Mouse (Mus musculus) right cerebral cortex, postnatal 25 days (tissue): ENCODE data around the gene Ifnl2.
A peak's percentile ranks its signal among the peaks of the same experiment; 100 is the strongest.
"Not testable (repeated sequence)": the region's sequence is repeated elsewhere in the genome, so short reads cannot be mapped to it uniquely, and the experiment has no call there.

Source experiments
- DNase-seq: peaks from one replicate; pipeline ENCODE4 v3.0.0; 2022

Gene Ifnl2

DNA sequence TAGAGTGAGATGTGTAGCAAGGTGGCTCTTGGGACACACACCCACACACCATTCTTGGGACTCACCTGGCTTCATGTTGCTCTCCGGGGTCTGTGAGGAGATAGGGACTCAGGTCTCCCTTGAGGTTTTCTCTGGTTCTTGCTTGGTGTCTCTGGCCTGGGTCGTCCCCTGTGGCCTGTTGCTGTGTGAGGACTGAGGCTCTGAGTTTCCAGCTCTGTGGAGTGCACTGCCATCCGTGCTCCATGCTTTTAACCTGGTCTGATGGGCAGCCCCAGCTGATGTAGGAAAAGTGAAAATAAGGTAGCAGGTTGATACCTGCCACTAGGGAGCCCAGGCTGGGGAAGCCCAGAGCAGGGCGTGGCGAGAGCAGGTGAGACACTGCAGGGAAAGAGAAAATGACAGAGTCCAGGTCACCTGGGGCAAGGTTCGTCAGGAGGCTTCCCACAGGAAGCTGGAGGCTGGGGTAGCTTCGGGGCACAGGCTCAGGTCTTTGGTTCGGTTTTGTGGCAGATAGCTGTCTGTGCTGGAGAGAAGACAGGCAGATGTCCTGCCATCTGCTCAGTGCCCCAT lies at the start of gene Ifnl2:
Ifnl2 (minus strand) TSS at position 51 of the 570 bp plus-strand sequence.
- DNase-seq, result not testable (repeated sequence)

DNA sequence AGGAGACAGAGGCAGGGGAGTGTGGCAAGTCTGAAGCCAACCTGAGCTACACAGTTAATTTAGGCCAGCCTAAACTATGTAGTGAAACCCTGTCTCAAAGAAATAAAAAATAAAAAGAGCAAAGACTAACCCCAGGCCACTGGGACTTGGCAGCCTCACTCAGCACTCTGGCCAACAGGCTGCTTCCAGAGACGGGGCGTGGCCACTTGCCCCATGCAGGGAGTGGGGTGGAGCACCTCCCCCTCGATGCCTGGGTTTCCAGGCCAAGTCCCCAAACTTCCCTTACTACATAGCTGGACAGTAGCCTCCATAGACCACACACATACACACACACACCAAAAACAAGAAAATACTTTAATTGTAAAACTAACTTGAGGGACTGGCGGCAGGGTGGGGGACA lies 48.2 kb upstream of the Ifnl2 start:
- DNase-seq, result no peak

DNA sequence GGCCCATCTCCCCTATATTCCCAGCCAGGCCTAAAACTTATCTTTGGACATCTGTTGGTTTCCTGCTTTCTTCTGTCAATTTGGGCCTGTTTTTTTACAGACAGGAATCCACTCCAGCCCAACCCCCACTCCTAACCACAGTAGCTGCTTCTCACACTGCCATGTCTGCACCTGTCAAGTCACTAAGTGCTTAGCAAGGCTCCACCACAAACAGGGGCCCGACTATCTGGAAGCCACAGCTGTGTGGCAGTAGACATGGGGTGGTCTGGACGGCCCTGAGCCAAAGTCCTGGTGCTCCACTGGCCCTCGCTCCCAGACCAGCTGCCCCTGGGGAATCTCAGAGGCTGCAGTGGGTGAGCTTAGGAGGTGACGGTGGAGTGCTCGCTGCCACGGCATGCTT lies 47.5 kb upstream of the Ifnl2 start:
- DNase-seq, result no peak

DNA sequence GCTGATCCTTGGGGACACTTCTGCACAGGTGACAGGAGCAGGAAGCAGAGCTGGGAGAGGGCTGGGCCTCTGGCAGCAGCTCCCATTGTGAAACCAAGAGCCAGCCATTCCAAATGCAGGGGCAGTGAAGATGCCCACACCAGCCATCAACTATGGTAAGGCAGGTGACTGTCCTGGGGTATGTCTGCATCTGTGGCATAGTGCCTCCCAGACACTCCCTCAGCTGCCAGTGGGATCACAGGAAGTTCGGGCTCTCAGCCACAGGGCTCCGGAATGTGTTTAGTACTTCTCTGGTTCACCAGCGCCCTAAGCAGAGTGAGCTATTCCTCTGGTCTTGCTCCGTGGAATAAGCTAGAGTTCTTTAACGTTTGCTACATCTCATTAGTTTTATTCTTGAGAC lies 46.8 kb upstream of the Ifnl2 start:
- no peak for DNase-seq

DNA sequence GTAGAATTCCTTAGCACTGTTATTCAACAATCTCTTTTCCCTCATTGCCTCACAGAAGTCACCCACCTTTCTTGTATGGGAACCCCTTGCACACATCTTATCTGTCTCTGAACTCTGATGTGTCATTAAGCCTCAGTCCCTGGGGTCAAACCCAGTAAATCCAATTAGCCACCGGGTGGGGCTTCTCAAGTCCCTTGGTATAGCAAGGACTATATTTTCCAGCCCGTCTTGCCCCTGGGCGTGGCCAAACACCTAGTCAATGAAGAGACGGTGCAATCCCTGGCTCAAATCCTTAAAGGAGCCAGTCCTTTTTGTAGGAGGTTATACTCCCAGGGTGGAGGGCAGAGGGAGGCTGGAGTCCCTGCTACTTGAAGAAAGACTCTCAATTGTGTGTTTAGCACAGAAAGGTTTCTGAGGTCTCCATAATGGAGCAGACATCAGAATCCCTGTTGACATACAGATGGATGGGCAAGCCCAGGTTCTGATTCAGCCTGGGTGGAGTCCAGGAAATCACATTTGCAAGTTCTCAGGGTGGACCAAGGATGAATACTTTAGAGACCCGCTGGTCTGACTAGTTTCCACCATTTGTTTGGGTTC lies 45.8 kb upstream of the Ifnl2 start:
- DNase-seq, result no peak

DNA sequence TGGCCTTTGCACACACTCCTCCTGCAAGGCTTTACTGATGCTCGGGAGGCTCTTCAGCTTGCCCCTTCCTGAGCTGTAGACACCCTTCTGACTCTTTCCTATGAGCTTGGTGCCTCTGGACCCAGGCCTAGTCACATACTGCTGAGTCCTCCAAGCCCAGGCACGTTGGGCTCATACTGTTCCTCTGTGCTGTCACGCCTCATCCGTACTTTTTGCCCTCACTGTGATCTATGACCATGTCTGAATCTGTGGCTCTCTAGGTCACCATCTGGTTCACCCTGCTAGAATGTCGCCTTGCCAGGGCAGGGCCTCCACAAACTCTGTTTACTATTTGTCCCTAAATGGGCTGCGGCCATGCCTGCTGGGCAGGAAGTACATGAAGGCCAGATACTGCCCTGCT lies 42.8 kb upstream of the Ifnl2 start:
- no peak for DNase-seq

DNA sequence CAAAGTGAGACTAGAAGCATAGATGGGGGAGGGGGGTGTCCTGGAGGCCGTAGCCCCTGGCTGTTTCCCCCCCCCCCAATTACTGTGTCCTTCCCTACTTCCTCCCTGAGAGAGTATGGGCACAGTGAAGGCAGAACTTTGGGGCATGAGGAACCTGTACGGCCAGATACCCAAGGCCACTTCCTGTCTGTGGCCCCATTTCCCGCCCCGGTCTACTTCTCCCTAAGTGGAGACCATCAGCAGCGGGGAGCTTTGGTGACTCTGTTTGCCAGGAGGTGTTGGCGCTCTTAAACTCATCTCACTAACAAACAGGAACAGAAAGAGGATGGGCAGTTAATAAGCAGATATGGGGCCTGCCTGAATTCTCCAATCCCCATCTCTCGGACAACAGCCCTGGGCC lies 37.4 kb upstream of the Ifnl2 start:
- DNase-seq, result no peak

DNA sequence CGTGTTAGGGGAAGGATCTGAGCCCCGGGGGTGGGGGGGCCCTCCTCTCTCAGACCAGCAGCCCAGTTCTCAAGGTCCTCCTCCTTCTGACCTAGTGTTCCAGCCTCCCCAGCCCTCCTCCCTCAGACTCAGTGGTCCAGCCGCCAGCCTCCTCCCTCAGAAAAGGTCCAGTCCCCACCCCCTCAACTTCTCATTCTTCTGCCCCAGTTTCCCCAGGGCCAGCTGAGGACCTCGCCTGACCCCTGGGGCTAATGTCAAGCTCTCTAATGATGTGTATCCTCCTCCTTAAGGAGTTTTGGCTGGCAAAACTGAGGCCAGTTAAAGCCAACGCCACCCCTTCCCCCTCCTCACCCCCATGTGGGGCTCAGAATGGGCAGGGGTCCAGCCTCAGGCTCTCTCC lies 36.9 kb upstream of the Ifnl2 start, which contains the start of gene Nccrp1:
Nccrp1 (minus strand) TSS at position 101 of the 400 bp plus-strand sequence.
- DNase-seq, result no peak

DNA sequence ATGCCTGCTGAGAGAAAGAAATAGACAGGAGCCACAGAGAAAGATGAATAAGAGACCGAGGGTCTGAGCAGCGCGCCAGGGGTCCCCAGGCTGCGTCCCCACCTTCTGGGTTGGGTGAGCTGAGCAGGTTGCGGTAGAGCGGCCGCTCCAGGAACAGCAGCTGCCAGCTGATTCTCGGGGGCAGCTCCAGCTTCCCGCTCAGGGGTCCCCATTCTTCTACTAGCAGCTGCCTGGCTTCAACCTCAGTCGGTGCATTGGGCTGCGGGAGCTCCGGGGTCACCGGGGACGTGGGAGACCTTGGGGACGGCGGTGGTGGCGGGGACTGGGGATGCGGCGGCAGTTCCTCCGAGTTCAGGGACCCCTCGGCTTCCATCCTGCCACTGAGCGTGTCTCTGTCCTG lies 36.4 kb upstream of the Ifnl2 start:
- no peak for DNase-seq

DNA sequence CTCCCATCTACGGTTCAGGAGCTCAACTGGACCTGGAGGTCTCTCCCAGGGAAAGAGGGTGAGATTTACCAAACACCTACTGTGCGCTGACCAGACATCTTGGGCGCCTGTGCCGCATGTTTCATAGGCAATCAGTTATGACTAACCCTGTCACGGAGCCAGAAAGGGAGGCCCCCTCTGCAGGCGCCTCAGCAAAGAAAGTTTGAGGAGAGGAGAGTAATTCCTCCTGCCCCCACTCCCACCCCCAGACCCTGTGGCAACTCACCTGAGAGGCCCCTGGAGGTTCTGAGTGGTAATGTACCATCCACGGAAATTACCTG lies 35.6 kb upstream of the Ifnl2 start:
- no peak for DNase-seq

DNA sequence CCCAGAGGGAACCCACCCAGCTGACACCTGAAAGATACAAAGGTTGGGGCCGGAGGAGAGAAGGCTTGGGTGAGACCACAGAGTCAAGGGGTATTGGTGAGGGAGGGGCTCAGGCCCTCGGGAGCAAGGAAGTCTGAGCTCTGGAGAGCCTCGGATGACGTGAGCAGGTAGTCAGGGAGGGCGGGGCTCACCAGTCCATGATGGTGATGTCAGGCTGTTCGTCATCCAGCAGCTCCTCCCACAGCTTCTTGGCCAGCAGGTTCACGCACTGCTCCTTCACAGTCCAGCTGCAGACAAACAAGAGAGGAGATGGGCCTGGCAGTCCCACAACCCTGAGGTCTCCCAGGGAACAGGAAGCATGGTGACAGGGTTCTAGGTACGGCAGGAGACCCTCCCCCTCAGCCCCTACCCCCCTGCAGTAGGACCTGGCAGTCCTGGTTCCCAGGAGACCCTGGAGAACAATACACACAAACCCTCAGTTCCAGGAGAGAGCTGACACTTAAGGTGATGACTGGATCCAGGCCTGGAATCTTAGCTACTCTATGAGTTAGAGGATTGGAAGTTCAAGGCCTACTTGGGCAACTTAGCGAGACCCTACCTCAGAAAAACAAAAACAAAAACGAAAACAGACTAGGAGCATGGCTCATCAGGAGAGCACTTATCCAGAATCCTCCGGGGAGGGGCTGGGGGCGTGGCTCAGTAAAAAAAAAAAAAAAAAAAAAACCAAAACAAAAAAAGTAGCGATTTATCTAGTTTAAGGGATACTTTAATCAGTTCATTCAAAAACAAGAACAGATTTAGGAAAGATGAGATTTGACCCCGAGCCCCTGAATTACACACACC lies 35.0 kb upstream of the Ifnl2 start:
- DNase-seq, result no peak

DNA sequence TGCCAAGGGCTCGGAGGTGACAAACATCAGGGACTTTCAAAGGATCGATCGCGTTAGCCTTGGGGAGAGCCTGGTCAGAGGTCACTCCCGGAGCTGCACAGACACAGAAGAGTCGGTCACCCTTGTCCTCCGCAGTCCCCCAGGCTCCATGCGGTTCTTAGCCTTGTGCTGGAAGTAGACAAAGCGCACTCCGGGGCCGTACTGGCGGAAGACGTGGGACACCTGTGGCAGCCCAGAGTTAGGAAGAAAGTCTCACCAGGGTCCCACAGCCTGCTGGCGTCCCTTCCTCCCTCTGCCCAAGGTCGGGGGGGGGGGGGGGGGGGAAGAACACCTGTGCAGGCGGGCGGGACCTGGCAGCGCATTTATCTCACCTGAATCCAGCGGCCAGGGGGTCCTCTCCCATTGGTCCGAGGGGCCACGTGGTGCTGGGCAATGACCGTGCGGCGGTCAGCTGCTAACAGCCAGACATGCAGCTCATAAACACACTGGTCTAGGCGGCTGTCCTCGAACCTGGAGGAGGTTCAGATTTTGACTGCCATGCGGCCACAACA lies 33.9 kb upstream of the Ifnl2 start:
- DNase-seq, result no peak

DNA sequence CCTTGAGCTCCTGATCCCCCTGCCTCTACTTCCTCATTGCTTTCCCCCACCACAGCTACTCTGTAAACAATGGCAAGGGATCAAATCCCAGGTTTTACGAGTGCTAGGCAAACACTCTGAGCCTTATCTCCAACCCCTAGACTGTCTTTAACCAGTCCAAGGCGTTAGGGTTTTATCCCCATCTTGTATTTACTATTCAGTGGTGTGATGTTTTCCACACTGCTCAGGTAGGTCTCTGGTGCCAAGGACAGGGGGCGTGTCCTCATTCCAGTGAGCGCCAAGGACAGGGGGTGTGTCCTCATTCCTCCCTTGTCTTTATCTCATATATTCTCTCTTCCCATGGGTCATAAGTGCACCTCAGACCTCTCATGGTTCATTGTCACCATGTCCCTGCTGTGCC lies 30.3 kb upstream of the Ifnl2 start, which contains the start of gene Sycn:
Sycn (plus strand) TSS at position 360 of the 400 bp plus-strand sequence.
- DNase-seq, result no peak

DNA sequence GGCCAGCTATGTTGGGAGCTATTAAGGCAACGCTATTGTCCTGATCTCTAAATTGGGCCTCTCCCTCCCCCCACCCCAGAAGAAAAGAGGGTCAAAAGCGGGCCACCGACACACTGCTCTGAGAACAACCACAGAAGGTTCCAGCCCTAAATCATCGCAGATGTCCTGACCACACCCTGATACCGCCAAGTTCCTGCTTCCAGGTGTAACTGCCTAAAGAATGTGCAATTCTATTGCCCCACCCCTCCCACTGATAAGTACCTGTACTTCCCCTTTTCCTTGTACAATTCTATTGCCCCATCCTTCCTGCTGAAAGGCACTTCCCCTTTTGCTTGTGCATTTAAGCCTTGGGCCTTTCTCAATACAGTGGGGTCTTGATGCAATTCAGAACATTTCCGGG lies 28.6 kb upstream of the Ifnl2 start:
- DNase-seq, result not testable (repeated sequence)

DNA sequence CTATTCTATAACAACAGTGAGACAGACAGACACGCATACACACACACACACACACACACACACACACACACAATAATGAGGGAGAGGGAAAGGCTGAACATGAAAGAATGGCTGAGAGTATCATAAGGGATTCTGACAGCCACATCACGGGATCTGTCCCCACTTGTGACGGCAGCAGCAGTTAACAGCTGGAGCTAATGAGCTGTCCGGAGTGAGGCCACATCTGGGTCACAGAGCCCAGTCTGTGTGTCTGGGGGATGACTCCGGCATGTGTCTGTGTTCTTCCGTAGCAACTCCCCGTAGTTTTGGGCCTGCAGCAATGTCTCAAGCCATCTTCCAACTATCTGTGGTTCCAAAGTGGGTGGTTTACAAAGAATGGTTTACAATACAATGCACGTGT lies 21.8 kb upstream of the Ifnl2 start:
- DNase-seq, result no peak

DNA sequence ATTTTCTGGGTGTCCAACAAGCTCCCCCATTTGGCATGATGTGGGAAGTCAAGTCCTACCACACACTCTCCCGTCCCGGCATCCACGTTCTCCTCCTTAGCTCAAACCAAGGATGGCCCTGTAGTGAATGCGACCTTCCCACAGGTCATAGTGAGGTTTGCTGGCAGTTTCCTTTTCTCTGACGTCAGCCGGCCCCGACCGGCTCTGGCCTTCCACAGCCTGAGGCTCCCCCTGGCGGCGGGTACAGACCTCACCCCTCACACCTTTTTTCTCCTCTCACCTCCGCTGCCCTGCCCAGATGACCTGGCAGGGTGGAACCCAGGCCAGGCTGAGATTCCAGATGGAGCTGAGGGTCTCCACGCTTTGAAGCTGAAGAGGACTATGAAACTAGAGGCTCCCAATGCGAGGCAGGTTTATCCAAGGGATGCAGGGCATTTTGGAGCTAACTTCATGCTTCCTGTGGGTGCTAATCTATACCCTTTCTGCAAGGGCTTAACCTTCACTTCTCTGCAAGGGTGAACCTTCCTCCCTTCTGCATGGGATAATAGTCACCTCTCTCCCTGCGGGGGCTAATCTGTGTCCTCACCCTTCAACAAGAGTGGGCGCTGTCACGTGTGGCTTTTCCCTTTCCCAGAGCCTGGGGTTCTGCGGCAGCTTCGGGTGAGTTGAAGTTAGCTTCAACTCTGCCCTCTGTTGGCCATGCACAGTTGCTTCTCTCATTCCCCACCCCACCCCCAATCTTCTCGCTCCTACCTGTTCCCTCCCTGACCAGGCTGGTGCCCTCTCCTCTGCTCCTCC lies 17.9 kb upstream of the Ifnl2 start:
- DNase-seq, result peak; percentile 58

DNA sequence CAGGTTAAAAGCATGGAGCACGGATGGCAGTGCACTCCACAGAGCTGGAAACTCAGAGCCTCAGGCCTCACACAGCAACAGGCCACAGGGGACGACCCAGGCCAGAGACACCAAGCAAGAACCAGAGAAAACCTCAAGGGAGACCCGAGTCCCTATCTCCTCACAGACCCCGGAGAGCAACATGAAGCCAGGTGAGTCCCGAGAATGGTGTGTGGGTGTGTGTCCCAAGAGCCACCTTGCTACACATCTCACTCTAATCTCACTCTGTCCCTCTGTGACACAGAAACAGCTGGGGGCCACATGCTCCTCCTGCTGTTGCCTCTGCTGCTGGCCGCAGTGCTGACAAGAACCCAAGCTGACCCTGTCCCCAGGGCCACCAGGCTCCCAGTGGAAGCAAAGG lies 12.3 kb upstream of the Ifnl2 start, which contains the start of gene Ifnl3:
Ifnl3 (plus strand) TSS at position 301 of the 400 bp plus-strand sequence.
- not testable (repeated sequence) for DNase-seq

DNA sequence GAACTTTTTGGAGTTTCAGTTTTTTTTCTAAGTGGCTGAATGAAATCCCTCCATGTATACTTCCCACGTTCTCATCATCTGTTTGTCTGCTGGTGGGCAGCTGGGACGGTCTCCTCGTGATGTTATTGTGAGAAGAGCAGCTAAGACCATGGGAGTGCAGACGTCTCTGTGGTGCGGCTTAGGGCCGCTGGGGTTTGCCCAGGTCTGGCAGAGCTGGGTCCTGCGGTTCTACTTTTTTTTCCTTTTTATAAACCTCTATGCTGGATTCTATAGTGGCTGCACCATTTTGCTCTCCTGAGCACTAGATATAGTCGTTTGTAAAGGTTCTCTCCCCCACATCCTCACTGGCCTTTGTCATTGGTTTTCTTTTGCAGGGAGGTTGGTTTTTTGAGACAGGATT lies 1.2 kb upstream of the Ifnl2 start:
- DNase-seq, result no peak

DNA sequence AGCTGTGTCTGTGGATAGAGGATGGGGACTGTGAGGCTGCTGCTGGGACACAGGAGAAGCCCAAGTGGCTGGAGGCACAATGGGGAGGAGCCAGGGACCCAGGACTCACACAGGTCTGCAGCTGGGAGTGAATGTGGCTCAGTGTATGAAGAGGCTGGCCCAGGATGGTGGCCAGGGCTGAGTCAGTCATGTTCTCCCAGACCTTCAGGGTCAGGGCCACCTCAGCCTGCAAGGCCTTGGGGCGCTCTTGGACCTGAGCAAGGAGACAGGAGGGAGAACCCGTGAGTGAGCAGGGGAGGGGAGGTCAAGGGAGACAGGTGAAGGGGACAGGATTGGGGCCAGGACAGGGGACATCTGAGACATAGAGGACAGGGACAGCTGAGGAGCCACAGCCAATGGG lies 1.1 kb downstream of the Ifnl2 start:
- not testable (repeated sequence) for DNase-seq

DNA sequence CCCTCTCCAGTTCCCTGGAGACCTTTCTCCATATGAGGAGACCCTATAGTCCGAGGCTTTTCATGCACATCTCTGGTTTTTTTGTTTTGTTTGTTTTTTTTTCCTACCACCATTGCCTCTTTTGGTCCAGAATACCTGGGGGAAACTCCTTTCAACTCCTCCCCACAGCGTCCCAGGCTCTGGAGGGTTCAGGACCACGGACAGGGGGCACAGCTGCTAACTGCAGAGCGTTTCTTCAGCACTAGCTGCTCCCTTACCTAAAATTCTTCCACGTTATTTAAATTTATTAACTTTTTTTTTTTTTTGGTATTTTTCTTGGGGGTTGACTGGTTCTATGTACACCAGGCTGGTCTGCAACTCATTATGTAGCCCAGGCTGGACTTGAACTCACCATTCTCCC lies 4.7 kb downstream of the Ifnl2 start:
- DNase-seq, result no peak

DNA sequence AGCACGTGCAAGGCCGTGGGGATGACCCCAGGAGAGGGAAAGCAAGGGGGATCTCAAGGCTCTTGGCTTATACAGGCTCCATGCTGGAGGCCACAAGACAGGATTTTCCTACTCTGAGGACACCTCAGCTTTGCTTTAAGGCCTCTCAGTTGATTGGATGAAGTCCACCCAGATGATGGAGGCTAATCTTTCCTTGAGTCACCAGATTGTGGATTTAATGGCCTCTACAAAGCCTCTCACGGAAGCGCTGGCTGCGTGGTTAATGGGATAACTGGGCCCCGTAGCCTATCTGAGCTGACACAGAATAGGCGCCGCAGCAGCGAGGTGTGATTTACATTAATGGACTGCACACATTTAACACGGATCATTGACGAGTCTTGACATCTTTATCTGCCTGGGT lies 14.8 kb downstream of the Ifnl2 start:
- no peak for DNase-seq

DNA sequence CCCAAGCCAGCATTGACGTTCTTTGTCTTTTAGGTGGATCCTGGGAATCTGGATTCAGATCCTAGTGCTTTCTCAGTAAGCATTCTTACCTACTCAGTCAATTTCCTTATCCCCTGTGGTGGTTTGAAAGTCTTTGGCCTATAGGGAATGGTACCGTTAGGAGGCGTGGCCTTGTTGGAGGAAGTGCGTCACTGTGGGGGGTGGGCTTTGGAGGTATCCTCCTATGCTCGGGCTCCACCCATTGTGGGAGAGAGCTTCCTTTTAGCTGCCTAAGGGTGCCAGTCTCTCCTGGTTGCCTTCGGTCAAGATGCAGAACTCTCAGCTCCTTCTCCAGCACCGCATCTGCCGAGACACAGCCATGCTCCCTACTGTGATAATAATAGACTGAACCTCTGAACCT lies 17.9 kb downstream of the Ifnl2 start:
- DNase-seq, result no peak

DNA sequence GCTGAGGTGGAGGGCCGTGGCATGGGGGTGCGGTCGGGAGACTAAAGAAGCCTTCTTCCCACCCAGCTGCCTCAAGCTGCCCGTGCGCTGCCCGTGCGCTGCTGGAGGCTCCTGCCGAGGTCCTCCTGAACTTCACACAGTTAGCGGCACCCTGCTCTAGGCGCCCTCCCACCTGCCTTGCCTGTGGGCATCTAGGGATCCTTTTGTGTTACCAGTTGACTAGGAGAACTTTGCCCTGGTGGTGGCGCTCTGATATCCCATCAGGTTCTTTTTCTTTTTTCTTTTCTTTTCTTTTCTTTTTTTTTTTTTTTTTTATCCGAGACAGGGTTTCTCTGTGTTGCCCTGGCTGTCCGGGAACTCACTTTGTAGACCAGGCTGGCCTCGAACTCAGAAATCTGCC lies 19.4 kb downstream of the Ifnl2 start:
- no peak for DNase-seq
